Mouse (Mus musculus) neural tube, embryonic 14.5 days (tissue): ENCODE measurements at regions not wholly inside any gene's neighbourhood (a gene's known extent, or its start where the extent isn't known, plus 50 kb on each side); places are given as distances from the start of the nearest gene placed in this dataset.

Experiments
- ATAC-seq: fragments of 200-750 bp; cut with Nextera tagmentation; 2 replicates; pipeline ENCODE4 v1.8.0; 2017; ENCODE audit warnings: low read depth, mild to moderate bottlenecking, moderate TSS enrichment, moderate library complexity
- H3K27ac ChIP-seq: fragments of 300-500 bp; sonication (generic); 2 replicates; pipeline ENCODE4 v1.5.1; 2014; ENCODE audit warnings: low read depth, mild to moderate bottlenecking, control low read depth, low read length, moderate library complexity, mixed read lengths
- H3K27me3 ChIP-seq: fragments of 300-500 bp; sonication (generic); 2 replicates; pipeline ENCODE4 v1.6.1; 2014; ENCODE audit warnings: low read length; ENCODE audit not compliant: control insufficient read depth, insufficient read depth
- H3K36me3 ChIP-seq: fragments of 300-500 bp; sonication (generic); 2 replicates; pipeline ENCODE4 v1.6.1; 2014; ENCODE audit warnings: low read length, mixed read lengths; ENCODE audit not compliant: control insufficient read depth, insufficient read depth
- H3K4me1 ChIP-seq: fragments of 300-500 bp; sonication (generic); 2 replicates; pipeline ENCODE4 v1.6.1; 2014; ENCODE audit warnings: low read length; ENCODE audit not compliant: control insufficient read depth, insufficient read depth
- H3K4me2 ChIP-seq: fragments of 300-500 bp; sonication (generic); 2 replicates; pipeline ENCODE4 v1.6.1; 2014; ENCODE audit warnings: mild to moderate bottlenecking, low read depth, low read length, control low read depth
- H3K4me3 ChIP-seq: fragments of 300-500 bp; sonication (generic); 2 replicates; pipeline ENCODE4 v1.5.1; 2014; ENCODE audit warnings: low read depth, low read length, control low read depth, mixed read lengths
- H3K9ac ChIP-seq: fragments of 300-500 bp; sonication (generic); replicated peaks from 2 replicates; pipeline ENCODE4 v1.6.1; 2014; ENCODE audit warnings: low read depth, mild to moderate bottlenecking, control low read depth, low read length, mixed read lengths
- H3K9me3 ChIP-seq: fragments of 300-500 bp; sonication (generic); 2 replicates; pipeline ENCODE4 v1.6.1; 2016; ENCODE audit warnings: low read length; ENCODE audit not compliant: control insufficient read depth
- WGBS: fragments of 180-500 bp; shearing (Covaris S2); extraction: QIAGEN DNeasy Blood & Tissue Kit; methylation state at CpG from one replicate; pipeline ENCODE4 v1.1.7; 2014; 5-methylcytosine and 5-hydroxymethylcytosine counted together

DNA sequence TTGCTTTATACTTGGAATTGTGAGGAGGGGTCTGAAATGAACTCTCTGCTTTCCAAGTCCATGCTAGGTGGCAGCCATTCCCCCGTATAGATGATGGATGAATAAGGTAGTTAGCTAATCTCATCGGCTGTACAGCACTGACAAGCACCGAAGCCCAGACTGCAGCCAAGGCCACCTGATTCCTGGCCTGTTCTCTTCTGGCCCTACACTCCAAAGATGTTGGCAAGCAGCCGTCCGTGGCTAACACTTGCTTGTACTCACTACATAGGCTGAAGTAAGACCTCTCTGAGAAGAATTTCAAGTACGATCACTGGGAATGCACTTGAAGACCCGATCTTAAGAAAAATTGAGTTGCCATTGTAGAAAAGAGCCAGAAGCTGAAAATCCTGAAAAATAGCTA, 427.2 kb upstream of the Gcfc2 start:
- Histone ChIP-seq H3K4me1 (no peaks in the 10 kb centered on the region), H3K9ac (no peak overlapping the region), H3K4me3 (no peak overlapping the region), H3K9me3 (no peaks in the 10 kb centered on the region), H3K27ac (no peak overlapping the region), H3K36me3 (no peaks in the 10 kb centered on the region), H3K27me3 (no peaks in the 10 kb centered on the region), H3K4me2 (no peak overlapping the region)
- no peak for ATAC-seq
- 95% methylated on average over 7 of the region's 7 CpGs for WGBS

DNA sequence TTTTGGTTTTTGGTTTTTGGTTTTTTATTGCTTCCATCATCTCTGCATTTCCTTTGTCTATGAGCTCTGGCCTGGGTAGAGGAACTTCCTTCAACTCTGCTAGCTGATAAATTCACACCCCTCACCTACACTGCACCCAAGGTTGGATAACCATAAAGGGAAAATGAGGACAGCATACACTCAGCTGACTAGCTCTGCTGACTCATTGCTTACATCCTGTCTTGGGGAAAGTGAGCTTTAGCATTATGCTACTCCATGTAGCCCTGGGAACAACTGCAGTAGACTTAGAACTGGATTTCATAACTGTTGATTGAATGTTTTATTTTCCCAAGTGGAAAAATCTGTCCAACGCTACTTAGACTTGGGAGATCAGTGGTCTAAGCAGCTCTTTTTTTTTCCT, 406.3 kb upstream of the Gcfc2 start:
- Histone ChIP-seq H3K27me3 (no peaks in the 10 kb centered on the region), H3K36me3 (no peaks in the 10 kb centered on the region), H3K9me3 (no peaks in the 10 kb centered on the region), H3K27ac (no peak overlapping the region), H3K9ac (no peak overlapping the region), H3K4me2 (no peak overlapping the region), H3K4me1 (no peaks in the 10 kb centered on the region), H3K4me3 (no peak overlapping the region)
- WGBS, result 96% methylated on average over 1 of the region's 1 CpGs
- ATAC-seq, result no peak

DNA sequence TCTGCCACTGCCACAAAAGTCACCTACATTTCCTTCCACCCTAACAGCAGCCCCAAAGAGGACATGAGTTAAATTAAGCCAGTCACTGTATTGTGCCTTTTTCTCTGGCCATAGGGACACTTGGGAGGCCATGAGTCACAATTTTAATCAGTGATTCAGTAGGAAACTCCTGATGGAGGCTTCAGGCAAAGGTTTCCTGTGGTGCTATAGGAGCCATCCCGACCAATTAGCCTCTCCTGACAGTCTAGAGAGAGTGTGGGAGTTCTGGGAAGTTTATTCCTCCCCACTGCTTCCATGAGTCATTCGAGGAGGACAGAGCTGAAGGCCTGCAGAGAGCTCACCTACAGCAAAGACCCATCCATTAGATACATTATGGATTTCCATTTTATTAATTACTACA, 361.2 kb upstream of the Gcfc2 start:
- no peak overlapping the region for H3K27ac ChIP-seq
- H3K4me2 ChIP-seq, result no peak overlapping the region
- no peak overlapping the region for H3K9ac ChIP-seq
- H3K4me1 ChIP-seq, result no peaks in the 10 kb centered on the region
- no peaks in the 10 kb centered on the region for H3K36me3 ChIP-seq
- H3K9me3 ChIP-seq, result no peaks in the 10 kb centered on the region
- no peaks in the 10 kb centered on the region for H3K27me3 ChIP-seq
- no peak for ATAC-seq
- 64% methylated on average over 2 of the region's 2 CpGs for WGBS
- H3K4me3 ChIP-seq, result no peak overlapping the region

DNA sequence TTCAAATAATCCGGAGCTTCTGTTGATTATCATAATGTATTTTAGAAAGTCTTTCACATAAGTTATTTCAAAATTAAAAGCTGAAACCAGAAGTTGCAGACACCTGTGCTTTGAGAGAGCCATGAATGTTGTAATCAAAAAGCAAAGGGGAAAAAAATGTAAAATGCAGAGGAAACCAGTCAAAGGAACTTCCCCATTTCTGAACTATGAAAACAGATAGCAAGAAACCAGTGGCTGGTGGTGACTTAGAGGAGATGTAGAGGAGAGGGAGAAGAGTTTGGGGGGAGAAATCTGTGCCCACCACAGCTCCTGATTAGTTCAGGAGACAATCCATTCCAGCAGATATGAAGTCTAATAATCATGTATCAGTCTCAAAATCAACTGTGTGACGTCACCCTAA, 360.3 kb upstream of the Gcfc2 start:
- H3K27me3 ChIP-seq, result no peaks in the 10 kb centered on the region
- H3K27ac ChIP-seq, result no peak overlapping the region
- H3K4me2 ChIP-seq, result no peak overlapping the region
- no peaks in the 10 kb centered on the region for H3K36me3 ChIP-seq
- H3K9me3 ChIP-seq, result no peaks in the 10 kb centered on the region
- H3K4me3 ChIP-seq, result no peak overlapping the region
- 95% methylated on average over 2 of the region's 2 CpGs for WGBS
- no peak overlapping the region for H3K9ac ChIP-seq
- no peak for ATAC-seq
- no peaks in the 10 kb centered on the region for H3K4me1 ChIP-seq

DNA sequence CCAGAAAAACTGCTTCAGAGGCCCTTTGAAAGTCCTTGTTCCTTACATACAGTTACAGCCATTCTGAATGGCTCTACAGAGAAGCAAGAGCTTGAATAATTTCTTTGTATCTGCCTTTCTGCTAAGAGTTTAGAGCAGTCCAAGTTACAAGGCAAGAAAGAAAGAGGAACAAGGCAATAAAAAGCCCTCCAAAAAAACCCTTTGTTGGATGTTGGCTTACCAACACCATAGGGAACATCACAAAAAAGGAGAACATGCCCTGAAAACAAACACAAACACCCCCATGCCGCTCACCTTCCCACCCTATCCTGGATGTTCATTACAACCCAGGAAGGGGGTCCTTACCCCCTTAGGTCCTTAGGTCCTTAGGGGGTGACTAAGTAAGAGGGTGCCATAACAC, 359.2 kb upstream of the Gcfc2 start:
- Histone ChIP-seq H3K4me3 (no peak overlapping the region), H3K27ac (no peak overlapping the region), H3K9ac (no peak overlapping the region), H3K36me3 (no peaks in the 10 kb centered on the region), H3K9me3 (no peaks in the 10 kb centered on the region), H3K4me2 (no peak overlapping the region), H3K27me3 (no peaks in the 10 kb centered on the region), H3K4me1 (no peaks in the 10 kb centered on the region)
- WGBS, result 53% methylated on average over 1 of the region's 1 CpGs
- ATAC-seq, result no peak

DNA sequence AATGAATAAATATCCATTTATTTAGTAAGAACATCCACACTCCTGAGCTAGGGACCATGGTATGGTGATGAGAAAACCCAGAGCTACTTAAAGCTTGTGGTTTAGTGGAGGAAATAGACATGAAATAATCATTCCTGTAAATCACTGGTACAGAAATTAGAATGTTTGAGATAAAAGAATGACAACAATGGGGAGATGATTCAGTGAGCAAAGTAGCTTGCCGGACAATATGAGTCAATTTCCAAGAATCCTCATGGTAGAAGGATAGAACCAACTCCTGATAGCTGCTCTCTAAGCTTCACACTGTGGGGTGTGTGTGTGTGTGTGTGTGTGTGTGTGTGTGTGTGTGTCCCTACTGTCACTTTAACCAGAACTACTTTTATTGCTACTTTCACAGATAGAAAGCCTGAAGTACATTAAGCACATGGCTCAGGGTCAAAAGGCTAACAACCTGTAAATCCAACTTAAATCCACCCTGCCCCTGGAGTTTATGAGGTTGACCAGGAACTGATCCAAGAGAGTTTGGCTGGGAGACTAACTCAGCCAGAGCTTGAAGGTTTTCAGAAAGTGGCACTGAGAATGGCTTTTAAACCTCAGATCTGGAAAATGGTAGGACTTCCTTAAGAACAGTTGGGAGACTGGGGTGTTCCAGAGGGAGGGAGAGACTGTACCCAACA, 336.9 kb upstream of the Gcfc2 start:
- H3K9ac ChIP-seq, result no peak overlapping the region
- H3K27ac ChIP-seq, result no peak overlapping the region
- H3K4me1 ChIP-seq, result no peaks in the 10 kb centered on the region
- no peak overlapping the region for H3K4me2 ChIP-seq
- ATAC-seq, result no peak
- no peak overlapping the region for H3K4me3 ChIP-seq
- no peaks in the 10 kb centered on the region for H3K9me3 ChIP-seq
- no peaks in the 10 kb centered on the region for H3K36me3 ChIP-seq
- H3K27me3 ChIP-seq, result no peaks in the 10 kb centered on the region
- 93% methylated on average over 1 of the region's 1 CpGs for WGBS

DNA sequence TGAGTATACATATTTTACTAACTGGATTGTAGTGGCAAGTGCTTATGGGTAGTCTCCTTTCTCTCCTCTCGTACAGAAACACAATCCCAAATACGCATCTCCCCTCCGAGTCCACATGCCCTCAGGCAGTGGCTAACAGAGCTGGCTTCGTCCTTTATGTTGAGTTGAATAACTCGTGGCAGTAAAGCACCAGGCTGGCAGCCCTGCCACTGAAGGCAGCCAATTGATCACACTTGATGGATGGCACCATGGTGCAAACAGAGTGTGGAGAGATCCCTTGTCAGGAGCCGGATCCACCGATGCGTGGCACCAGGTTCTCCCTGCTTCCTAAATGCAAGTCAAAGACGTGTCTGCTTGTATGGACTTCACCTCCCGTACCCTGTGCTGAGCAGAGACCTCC, 333.7 kb upstream of the Gcfc2 start:
- Histone ChIP-seq H3K27ac (no peak overlapping the region), H3K4me3 (no peak overlapping the region), H3K4me1 (no peaks in the 10 kb centered on the region), H3K9me3 (no peaks in the 10 kb centered on the region), H3K9ac (no peak overlapping the region), H3K4me2 (peak overlapping the region; percentile 9; the same call in 1 of the 2 replicates), H3K27me3 (no peaks in the 10 kb centered on the region), H3K36me3 (no peaks in the 10 kb centered on the region)
- ATAC-seq, result peak; percentile 83; the same call in 1 of the 2 replicates
- 29% methylated on average over 10 of the region's 10 CpGs for WGBS

DNA sequence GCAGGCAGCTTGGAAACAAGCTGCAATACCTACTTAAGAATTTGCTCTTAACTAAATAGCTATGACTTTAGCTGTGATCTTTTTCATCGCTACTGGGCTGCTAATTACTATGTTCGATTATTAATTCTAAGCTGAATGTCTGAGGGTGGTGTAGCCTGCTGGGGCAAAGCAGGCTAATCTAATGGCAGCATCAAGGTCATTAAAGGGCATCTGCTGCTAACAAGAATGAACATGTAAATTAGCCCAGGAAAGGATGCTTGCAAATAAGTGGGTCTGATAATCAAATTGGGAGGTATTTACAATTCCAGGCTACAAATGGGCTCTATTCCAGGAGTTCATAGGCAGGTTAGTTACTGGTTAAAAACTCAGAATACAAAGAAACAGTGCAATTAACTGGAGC, 327.5 kb upstream of the Gcfc2 start:
- no peak overlapping the region for H3K9ac ChIP-seq
- H3K27ac ChIP-seq, result no peak overlapping the region
- H3K4me1 ChIP-seq, result no peaks in the 10 kb centered on the region
- no peak for ATAC-seq
- H3K27me3 ChIP-seq, result no peaks in the 10 kb centered on the region
- no peak overlapping the region for H3K4me3 ChIP-seq
- H3K4me2 ChIP-seq, result no peak overlapping the region
- no peaks in the 10 kb centered on the region for H3K36me3 ChIP-seq
- WGBS, result 63% methylated on average over 2 of the region's 2 CpGs
- no peaks in the 10 kb centered on the region for H3K9me3 ChIP-seq

DNA sequence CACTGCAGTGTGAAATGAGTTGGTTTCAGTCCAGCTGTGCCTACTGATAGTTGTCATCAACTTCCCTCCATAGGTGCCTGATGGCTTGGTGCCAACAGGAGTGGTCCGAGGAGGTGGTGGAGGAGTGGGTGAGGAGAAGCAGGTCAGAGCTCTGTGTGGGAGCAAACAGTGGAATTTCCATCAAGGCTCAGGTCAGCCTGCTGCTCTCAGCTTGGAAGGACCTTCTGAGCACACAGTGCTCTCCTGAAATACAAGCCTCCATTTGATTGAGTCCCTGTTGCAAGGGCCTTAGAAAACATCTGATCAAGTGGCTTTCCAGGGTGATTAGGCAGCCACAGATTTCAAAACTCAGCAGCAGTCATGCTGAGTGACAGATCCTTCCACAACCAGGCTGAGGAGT, 314.8 kb upstream of the Gcfc2 start:
- no peak for ATAC-seq
- Histone ChIP-seq H3K27ac (no peak overlapping the region), H3K4me3 (no peak overlapping the region), H3K27me3 (no peaks in the 10 kb centered on the region), H3K36me3 (no peaks in the 10 kb centered on the region), H3K9ac (no peak overlapping the region), H3K4me2 (no peak overlapping the region), H3K9me3 (no peaks in the 10 kb centered on the region), H3K4me1 (no peaks in the 10 kb centered on the region)
- WGBS, result 58% methylated on average over 1 of the region's 1 CpGs
